Mouse (Mus musculus) heart, postnatal 0 days (tissue): ENCODE data around the gene Pcbp2. TPM values are rescaled to one million over a fixed set of nuclear protein-coding genes. Genes with fewer than 3 reads are reported as not detected.

Source experiments
- ATAC-seq: fragments of 200-750 bp; cut with Nextera tagmentation; 2 replicates; pipeline ENCODE4 v1.8.0; 2017; ENCODE audit warnings: low read depth, moderate number of reproducible peaks, moderate library complexity; ENCODE audit not compliant: insufficient read depth
- DNase-seq: peaks from one replicate; pipeline ENCODE4 v3.0.0-alpha.2; 2016; ENCODE audit warnings: low spot score
- H3K27ac ChIP-seq: fragments of 300-500 bp; sonication (generic); 2 replicates; pipeline ENCODE4 v1.5.1; 2014; ENCODE audit warnings: low read depth, mild to moderate bottlenecking
- H3K27me3 ChIP-seq: fragments of 300-500 bp; sonication (generic); 2 replicates; pipeline ENCODE4 v1.6.1; 2014; ENCODE audit warnings: low read length, mixed read lengths; ENCODE audit not compliant: control insufficient read depth, insufficient read depth
- H3K36me3 ChIP-seq: fragments of 300-500 bp; sonication (generic); replicated peaks from 2 replicates; pipeline ENCODE4 v1.6.1; 2014; ENCODE audit warnings: low read length, mixed read lengths; ENCODE audit not compliant: control insufficient read depth, insufficient read depth
- H3K4me1 ChIP-seq: fragments of 300-500 bp; sonication (generic); 2 replicates; pipeline ENCODE4 v1.6.1; 2014; ENCODE audit warnings: antibody characterized with exemption; ENCODE audit not compliant: control insufficient read depth, insufficient read depth
- H3K4me2 ChIP-seq: fragments of 300-500 bp; sonication (generic); 2 replicates; pipeline ENCODE4 v1.6.1; 2014; ENCODE audit warnings: low read depth, mild to moderate bottlenecking, low read length, moderate library complexity
- H3K4me3 ChIP-seq: fragments of 300-500 bp; sonication (generic); 2 replicates; pipeline ENCODE4 v1.5.1; 2014; ENCODE audit warnings: low read depth, low read length
- H3K9ac ChIP-seq: fragments of 300-500 bp; sonication (generic); replicated peaks from 2 replicates; pipeline ENCODE4 v1.6.1; 2014; ENCODE audit warnings: low read depth, low read length, mixed read lengths
- H3K9me3 ChIP-seq: fragments of 300-500 bp; sonication (generic); replicated peaks from 2 replicates; pipeline ENCODE4 v1.6.1; 2016; ENCODE audit warnings: low read length; ENCODE audit not compliant: control insufficient read depth
- CTCF ChIP-seq: IDR thresholded peaks from 2 replicates; pipeline ENCODE4 v1.5.1; 2016; ENCODE audit warnings: antibody characterized with exemption, control low read depth, low read depth
- EP300 ChIP-seq: IDR thresholded peaks from 2 replicates; pipeline ENCODE4 v1.6.1; 2016; ENCODE audit warnings: antibody characterized with exemption, low read depth
- WGBS: fragments of 180-500 bp; shearing (Covaris S2); extraction: QIAGEN DNeasy Blood & Tissue Kit; methylation state at CpG from one replicate; pipeline ENCODE4 v1.1.7; 2014; 5-methylcytosine and 5-hydroxymethylcytosine counted together
- polyA plus RNA-seq: library from polyadenylated mRNA; unstranded; fragments of >200 nt; fragmentation: Nextera tagmentation; extraction: Ambion mirVana; gene quantifications from 2 replicates; pipeline ENCODE4 v1.2.1, GENCODE M21; 2015
- total RNA-seq: library from RNA; depleted of rRNA; stranded (reverse); fragments of >200 nt; gene quantifications from 2 replicates; pipeline ENCODE4 v1.2.3, GENCODE M21; 2014; ENCODE audit warnings: low replicate concordance

The Pcbp2 gene
- total and polyA plus RNA-seq, 2 experiments from 2014 or later = 118 to 221 TPM

DNA sequence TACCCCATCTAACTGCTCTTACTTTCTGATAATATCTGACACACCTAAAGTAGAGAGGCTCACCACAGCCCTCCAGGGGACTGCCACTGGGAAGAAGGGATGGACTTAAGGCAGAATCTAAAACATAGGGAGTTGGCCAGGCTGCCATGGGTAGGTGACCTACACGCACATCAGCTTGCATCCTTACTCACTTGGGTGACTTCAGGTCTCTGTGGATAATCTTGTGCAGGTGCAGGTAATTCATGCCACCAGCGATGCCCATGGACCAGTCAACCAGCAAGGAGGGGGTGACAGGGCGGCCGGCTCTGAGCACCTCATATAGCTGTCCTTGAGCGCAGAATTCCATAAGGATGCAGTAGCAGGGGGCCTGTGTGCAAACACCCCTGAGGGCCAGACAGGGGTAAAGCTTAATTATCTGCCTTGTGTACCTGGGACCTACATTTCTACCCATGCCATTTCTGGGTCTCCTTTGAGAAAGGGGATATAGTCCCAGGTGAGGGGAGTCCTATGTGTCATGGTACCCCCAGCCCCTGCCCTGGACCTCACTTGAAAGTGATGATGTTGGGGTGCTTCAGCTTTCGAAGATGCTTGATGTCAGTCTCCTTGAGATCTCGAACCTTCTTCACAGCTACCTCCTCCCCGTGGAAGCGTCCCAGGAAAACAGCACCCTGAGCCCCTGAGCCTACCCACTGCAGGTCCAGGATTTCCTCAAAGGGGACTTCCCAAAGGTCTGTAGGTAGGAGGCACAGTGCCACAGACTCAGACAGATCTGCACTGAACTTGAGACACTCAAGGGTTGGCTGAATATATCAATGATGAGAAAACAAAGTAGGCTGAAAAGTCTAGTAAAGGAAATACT, 33.8 kb downstream of the Pcbp2 start:
- Histone ChIP-seq H3K4me2 (no peak overlapping the region), H3K27me3 (no peaks in the 10 kb centered on the region), H3K36me3 (peaks cover 54% of the 10 kb centered on the region), H3K27ac (no peak overlapping the region), H3K9me3 (no peaks in the 10 kb centered on the region), H3K4me3 (no peak overlapping the region), H3K9ac (no peak overlapping the region), H3K4me1 (0 out of 2 replicates have a peak, but pooled peaks cover 2% of the 10 kb centered on the region)
- TF ChIP-seq EP300 = no peak
- no peak for TF ChIP-seq CTCF
- 82% methylated on average over 9 of the region's 9 CpGs for WGBS
- ATAC-seq (no peak), DNase-seq (no peak)

DNA sequence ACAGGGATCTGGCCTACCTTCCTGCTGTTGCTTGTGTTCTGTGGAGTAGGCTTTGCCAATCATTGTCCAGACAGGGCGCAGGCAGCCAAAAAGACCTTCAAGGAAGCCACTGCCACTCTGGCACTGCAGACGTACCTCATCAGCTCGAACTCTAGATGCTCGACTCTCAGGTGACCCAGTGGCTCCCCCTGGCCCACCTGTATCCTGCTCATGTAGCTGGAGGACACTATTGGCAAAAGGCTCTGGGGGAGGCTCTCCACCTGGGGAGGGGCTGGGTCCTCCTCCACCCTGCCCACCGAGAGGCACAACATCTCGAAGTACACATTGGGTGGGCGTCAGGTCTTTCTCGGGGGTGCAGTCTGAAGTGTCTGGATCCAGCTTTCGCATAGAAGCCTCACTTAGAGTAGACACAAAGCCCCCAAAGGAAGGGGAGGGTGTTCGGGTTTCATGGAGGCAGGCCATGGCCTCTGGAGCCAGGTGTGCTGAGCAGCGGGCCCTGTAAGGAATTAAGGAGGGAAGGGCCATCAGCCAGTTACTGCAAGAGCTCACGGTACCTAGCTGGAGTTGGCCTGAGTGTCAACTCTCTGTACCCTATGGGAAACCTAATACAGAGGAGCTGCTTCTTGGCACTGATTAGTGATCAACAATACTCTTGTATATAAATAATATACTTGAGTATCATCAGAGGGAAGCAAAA, 34.9 kb downstream of the Pcbp2 start:
- 67% methylated on average over 12 of the region's 12 CpGs for WGBS

GRCm38 (mm10) chr15:102505770-102506463, 35.6 kb downstream of the Pcbp2 start:
- WGBS = 48% methylated on average over 9 of the region's 9 CpGs
- no peak for DNase-seq
- H3K4me1 ChIP-seq = peaks cover 10% of the 10 kb centered on the region; the same call in 1 of the 2 replicates
- H3K9me3 ChIP-seq = no peaks in the 10 kb centered on the region
- H3K36me3 ChIP-seq = peaks cover 38% of the 10 kb centered on the region
- ATAC-seq = no peak
- H3K9ac ChIP-seq = no peak overlapping the region
- no peak for TF ChIP-seq CTCF
- TF ChIP-seq EP300 = no peak
- no peak overlapping the region for H3K4me2 ChIP-seq
- H3K27ac ChIP-seq = no peak overlapping the region
- no peak overlapping the region for H3K4me3 ChIP-seq
- no peaks in the 10 kb centered on the region for H3K27me3 ChIP-seq

More for the DNA sequence above, 34.9 kb downstream of the Pcbp2 start:
- H3K27me3 ChIP-seq = no peaks in the 10 kb centered on the region
- no peak for ATAC-seq
- peaks cover 10% of the 10 kb centered on the region; the same call in 1 of the 2 replicates for H3K4me1 ChIP-seq
- H3K4me2 ChIP-seq = no peak overlapping the region
- no peak overlapping the region for H3K9ac ChIP-seq
- TF ChIP-seq CTCF (no peak), EP300 (no peak)
- no peak for DNase-seq
- peaks cover 45% of the 10 kb centered on the region for H3K36me3 ChIP-seq
- H3K4me3 ChIP-seq = no peak overlapping the region
- H3K27ac ChIP-seq = no peak overlapping the region
- no peaks in the 10 kb centered on the region for H3K9me3 ChIP-seq

DNA sequence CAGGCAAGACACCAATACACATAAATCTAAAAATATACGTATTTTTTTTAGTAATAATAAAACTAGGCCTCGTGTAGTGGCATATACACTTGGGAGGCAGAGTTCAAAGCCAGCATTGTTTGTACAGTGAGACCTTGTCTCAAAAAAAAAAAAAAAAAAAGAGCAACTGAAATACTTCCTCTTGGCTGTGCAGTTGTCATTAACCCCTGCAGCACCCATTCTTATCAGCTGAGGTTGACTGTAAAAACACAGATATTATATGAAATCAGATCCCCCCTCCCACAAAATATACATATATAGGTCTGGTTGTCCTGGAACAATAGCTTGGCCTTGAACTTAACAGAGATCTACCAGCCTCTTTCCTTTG, 36.1 kb downstream of the Pcbp2 start:
- Histone ChIP-seq H3K4me2 (no peak overlapping the region), H3K9ac (no peak overlapping the region), H3K4me3 (no peak overlapping the region), H3K27ac (no peak overlapping the region), H3K27me3 (no peaks in the 10 kb centered on the region), H3K36me3 (peaks cover 32% of the 10 kb centered on the region), H3K4me1 (peaks cover 10% of the 10 kb centered on the region; the same call in 1 of the 2 replicates), H3K9me3 (no peaks in the 10 kb centered on the region)
- DNase-seq = no peak
- 45% methylated on average over 2 of the region's 2 CpGs for WGBS
- TF ChIP-seq EP300 (no peak), CTCF (no peak)
- no peak for ATAC-seq

DNA sequence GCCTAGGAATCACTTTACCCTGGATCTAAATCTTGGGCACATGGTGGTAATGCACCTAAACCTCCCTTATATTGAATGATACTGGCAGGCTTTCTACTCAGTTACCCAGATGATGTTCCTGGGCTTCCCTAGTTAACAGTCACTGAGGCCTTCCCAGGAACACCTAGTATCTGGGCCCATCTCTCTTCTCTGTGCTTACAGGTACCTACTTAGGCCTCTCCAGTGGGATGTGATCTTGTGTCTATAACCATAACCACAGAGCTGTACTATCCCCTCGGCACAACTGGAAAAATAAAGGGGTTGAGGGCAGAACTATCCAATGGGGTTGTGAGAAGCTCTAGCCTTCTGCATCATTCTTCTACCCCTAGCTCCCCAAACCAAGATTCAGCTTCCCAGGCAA, 36.5 kb downstream of the Pcbp2 start:
- ATAC-seq (no peak), DNase-seq (no peak)
- no peaks in the 10 kb centered on the region for H3K9me3 ChIP-seq
- H3K4me2 ChIP-seq = no peak overlapping the region
- no peaks in the 10 kb centered on the region for H3K27me3 ChIP-seq
- peaks cover 10% of the 10 kb centered on the region; the same call in 1 of the 2 replicates for H3K4me1 ChIP-seq
- WGBS = 68% methylated on average over 1 of the region's 1 CpGs
- TF ChIP-seq CTCF = no peak
- TF ChIP-seq EP300 = no peak
- no peak overlapping the region for H3K4me3 ChIP-seq
- peaks cover 28% of the 10 kb centered on the region for H3K36me3 ChIP-seq
- H3K9ac ChIP-seq = no peak overlapping the region
- no peak overlapping the region for H3K27ac ChIP-seq
